Mouse (Mus musculus) neural tube, embryonic 14.5 days (tissue): ENCODE results near the gene Slc34a3. TPM values are rescaled to one million over a fixed set of nuclear protein-coding genes. Genes with fewer than 3 reads are reported as not detected.
"Not testable (repeated sequence)": the region's sequence is repeated elsewhere in the genome, so short reads cannot be mapped to it uniquely, and the experiment has no call there.

Experiments
- ATAC-seq: fragments of 200-750 bp; cut with Nextera tagmentation; 2 replicates; pipeline ENCODE4 v1.8.0; 2017; ENCODE audit warnings: low read depth, mild to moderate bottlenecking, moderate TSS enrichment, moderate library complexity
- H3K27ac ChIP-seq: fragments of 300-500 bp; sonication (generic); 2 replicates; pipeline ENCODE4 v1.5.1; 2014; ENCODE audit warnings: low read depth, mild to moderate bottlenecking, control low read depth, low read length, moderate library complexity, mixed read lengths
- H3K27me3 ChIP-seq: fragments of 300-500 bp; sonication (generic); 2 replicates; pipeline ENCODE4 v1.6.1; 2014; ENCODE audit warnings: low read length; ENCODE audit not compliant: control insufficient read depth, insufficient read depth
- H3K36me3 ChIP-seq: fragments of 300-500 bp; sonication (generic); 2 replicates; pipeline ENCODE4 v1.6.1; 2014; ENCODE audit warnings: low read length, mixed read lengths; ENCODE audit not compliant: control insufficient read depth, insufficient read depth
- H3K4me1 ChIP-seq: fragments of 300-500 bp; sonication (generic); 2 replicates; pipeline ENCODE4 v1.6.1; 2014; ENCODE audit warnings: low read length; ENCODE audit not compliant: control insufficient read depth, insufficient read depth
- H3K4me2 ChIP-seq: fragments of 300-500 bp; sonication (generic); 2 replicates; pipeline ENCODE4 v1.6.1; 2014; ENCODE audit warnings: mild to moderate bottlenecking, low read depth, low read length, control low read depth
- H3K4me3 ChIP-seq: fragments of 300-500 bp; sonication (generic); 2 replicates; pipeline ENCODE4 v1.5.1; 2014; ENCODE audit warnings: low read depth, low read length, control low read depth, mixed read lengths
- H3K9ac ChIP-seq: fragments of 300-500 bp; sonication (generic); replicated peaks from 2 replicates; pipeline ENCODE4 v1.6.1; 2014; ENCODE audit warnings: low read depth, mild to moderate bottlenecking, control low read depth, low read length, mixed read lengths
- H3K9me3 ChIP-seq: fragments of 300-500 bp; sonication (generic); 2 replicates; pipeline ENCODE4 v1.6.1; 2016; ENCODE audit warnings: low read length; ENCODE audit not compliant: control insufficient read depth
- WGBS: fragments of 180-500 bp; shearing (Covaris S2); extraction: QIAGEN DNeasy Blood & Tissue Kit; methylation state at CpG from one replicate; pipeline ENCODE4 v1.1.7; 2014; 5-methylcytosine and 5-hydroxymethylcytosine counted together
- polyA plus RNA-seq: library from polyadenylated mRNA; unstranded; fragments of >200 nt; fragmentation: Nextera tagmentation; extraction: Ambion mirVana; gene quantifications from 2 replicates; pipeline ENCODE4 v1.2.1, GENCODE M21; 2014

Slc34a3 gene
- polyA plus RNA-seq, 1 experiment from 2014 or later, result not detected

- WGBS, result 92% methylated on average over 5 of the region's 5 CpGs
- H3K27ac ChIP-seq, H3K27me3 ChIP-seq, ATAC-seq, H3K9me3 ChIP-seq, H3K9ac ChIP-seq, H3K4me3 ChIP-seq, H3K4me2 ChIP-seq, H3K36me3 ChIP-seq: not testable (repeated sequence)
- H3K4me1 ChIP-seq, result peaks cover 12% of the 10 kb centered on the region
Observed at GRCm38 (mm10) chr2:25257250-25257649, 23.1 kb upstream of the Slc34a3 start.

- 53% methylated on average over 11 of the region's 12 CpGs for WGBS
- peak overlapping the region; percentile 98 for H3K4me3 ChIP-seq
- H3K9ac ChIP-seq, result peak overlapping the region; percentile 80; the same call in 1 of the 2 replicates
- ATAC-seq, H3K36me3 ChIP-seq, H3K27ac ChIP-seq, H3K27me3 ChIP-seq, H3K9me3 ChIP-seq: not testable (repeated sequence)
- H3K4me2 ChIP-seq, result peak overlapping the region; percentile 99
- H3K4me1 ChIP-seq, result peaks cover 12% of the 10 kb centered on the region
Observed at GRCm38 (mm10) chr2:25256443-25257109, 22.4 kb upstream of the Slc34a3 start.

DNA sequence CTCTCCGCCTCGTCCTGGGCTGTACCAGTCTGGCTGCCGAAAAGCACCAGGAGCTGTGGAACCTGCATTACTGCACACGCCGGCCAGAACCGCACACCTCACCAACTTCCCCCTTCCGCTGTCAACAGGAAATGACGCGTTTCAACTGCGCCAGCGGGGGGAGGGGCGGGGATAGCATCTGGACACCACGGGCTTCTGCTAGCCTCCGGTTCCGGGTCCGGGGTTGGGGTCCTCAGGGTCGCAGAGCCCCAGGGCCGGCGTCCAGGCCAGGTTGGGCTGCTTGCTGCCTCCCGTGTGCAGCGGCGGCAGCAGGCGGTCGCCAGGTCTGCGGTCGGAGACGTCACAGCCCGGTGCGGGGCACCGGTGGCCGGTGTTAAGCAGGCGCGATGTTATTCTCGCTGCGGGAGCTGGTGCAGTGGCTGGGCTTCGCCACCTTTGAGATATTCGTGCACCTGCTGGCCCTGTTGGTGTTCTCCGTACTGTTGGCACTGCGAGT, 21.2 kb upstream of the Slc34a3 start, which contains the start of gene Tmem203:
Tmem203 (plus strand) TSS at position 156 of the 496 bp plus-strand sequence.
- ATAC-seq, result peak; percentile 90
- H3K36me3 ChIP-seq, result peaks cover under 1% of the 10 kb centered on the region; the same call in 1 of the 2 replicates
- no peaks in the 10 kb centered on the region; the same call in 1 of the 2 replicates for H3K27me3 ChIP-seq
- peak within 1 kb of the TSS; percentile 80 for H3K9ac ChIP-seq
- WGBS, result 0% methylated on average over 38 of the region's 39 CpGs
- peaks cover 12% of the 10 kb centered on the region for H3K4me1 ChIP-seq
- peak within 1 kb of the TSS; percentile 98 for H3K4me3 ChIP-seq
- H3K27ac ChIP-seq, result peak within 1 kb of the TSS; percentile 76
- H3K9me3 ChIP-seq, result no peaks in the 10 kb centered on the region
- H3K4me2 ChIP-seq, result peak within 1 kb of the TSS; percentile 99

GRCm38 (mm10) chr2:25252331-25252730, 18.2 kb upstream of the Slc34a3 start:
- Histone ChIP-seq H3K4me2 (no peak overlapping the region), H3K4me3 (no peak overlapping the region), H3K4me1 (peaks cover 12% of the 10 kb centered on the region), H3K27me3 (no peaks in the 10 kb centered on the region; the same call in 1 of the 2 replicates), H3K9ac (no peak overlapping the region), H3K9me3 (no peaks in the 10 kb centered on the region), H3K27ac (no peak overlapping the region), H3K36me3 (peaks cover 11% of the 10 kb centered on the region; the same call in 1 of the 2 replicates)
- 94% methylated on average over 1 of the region's 1 CpGs for WGBS
- no peak for ATAC-seq

DNA sequence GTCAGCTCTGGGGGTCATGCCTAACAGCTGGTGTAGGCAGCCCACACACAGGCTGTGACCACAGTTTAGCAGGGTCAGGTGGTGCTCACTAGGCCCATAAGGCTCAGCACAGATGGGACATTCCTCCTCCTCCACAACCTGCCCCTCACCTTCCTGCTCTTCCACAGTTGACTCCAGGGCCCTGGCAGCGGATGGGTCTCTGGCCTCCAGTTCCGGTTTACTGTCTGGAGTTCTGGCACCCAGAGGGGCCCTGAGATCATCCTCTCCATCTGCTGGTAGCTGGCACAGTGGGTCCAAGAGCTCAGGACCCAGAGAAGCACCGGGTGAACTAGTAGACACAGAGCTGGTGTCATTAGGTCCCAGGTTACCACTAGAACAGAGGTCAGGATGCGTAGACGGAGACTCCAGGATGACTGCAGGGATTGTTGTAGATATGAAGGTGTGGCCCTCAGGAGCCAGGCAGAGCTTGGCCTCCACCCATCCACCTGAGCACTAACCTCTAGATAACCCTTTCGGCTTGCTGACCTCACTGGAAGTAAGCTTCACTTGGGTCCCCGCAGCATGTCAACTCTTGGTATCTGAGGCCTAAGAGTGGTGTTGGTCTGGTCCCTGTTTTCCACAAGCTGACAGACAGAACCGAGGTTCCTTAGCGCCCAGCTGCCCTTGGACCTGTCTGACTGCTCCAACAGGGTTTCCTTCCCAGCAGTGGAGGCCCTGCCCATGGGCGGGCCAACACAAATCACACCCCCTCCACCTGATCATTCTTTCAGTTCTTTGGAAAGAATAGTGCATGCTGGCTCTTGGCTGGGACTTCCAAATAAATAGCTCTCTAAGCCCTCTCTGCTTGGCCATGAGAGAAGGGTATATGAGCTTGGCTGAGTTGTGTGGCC, 12.3 kb upstream of the Slc34a3 start, which contains the start of gene AL732309.1:
AL732309.1 (minus strand) TSS at position 681 of the 890 bp plus-strand sequence.
- no peak for ATAC-seq
- Histone ChIP-seq H3K9ac (no peak within 1 kb of the TSS), H3K4me3 (no peak within 1 kb of the TSS), H3K27ac (no peak within 1 kb of the TSS), H3K4me1 (peaks cover 3% of the 10 kb centered on the region; the same call in 1 of the 2 replicates), H3K27me3 (no peaks in the 10 kb centered on the region), H3K36me3 (peaks cover 18% of the 10 kb centered on the region), H3K4me2 (no peak within 1 kb of the TSS), H3K9me3 (no peaks in the 10 kb centered on the region)
- WGBS, result 93% methylated on average over 10 of the region's 10 CpGs

DNA sequence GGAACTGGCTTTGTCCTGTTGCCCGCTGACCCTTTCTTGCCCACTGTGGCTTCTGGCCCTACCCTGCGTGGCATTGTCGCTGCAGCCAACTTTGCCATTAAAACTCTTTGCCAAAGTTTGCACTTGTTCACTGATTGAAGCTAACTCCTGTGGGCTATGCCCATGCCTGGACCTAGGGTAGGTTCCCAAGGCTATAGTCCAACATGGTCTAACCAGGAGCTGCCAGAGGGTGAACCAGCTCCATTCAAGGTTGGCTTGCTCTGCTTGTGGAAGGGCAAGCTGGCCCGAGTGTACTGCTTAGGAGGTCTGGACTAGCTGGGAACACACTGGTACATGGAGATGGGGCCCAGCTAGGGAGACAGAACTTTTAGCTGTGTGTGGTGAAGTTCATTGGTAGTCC, 10.0 kb upstream of the Slc34a3 start:
- Histone ChIP-seq H3K4me1 (peaks cover 5% of the 10 kb centered on the region; the same call in 1 of the 2 replicates), H3K36me3 (peaks cover 11% of the 10 kb centered on the region), H3K9me3 (no peaks in the 10 kb centered on the region), H3K9ac (no peak overlapping the region), H3K4me3 (no peak overlapping the region), H3K4me2 (no peak overlapping the region), H3K27me3 (no peaks in the 10 kb centered on the region), H3K27ac (no peak overlapping the region)
- WGBS, result 91% methylated on average over 4 of the region's 4 CpGs
- ATAC-seq, result no peak

GRCm38 (mm10) chr2:25243342-25243741, 9.2 kb upstream of the Slc34a3 start:
- Histone ChIP-seq H3K36me3 (peaks cover 7% of the 10 kb centered on the region; the same call in 1 of the 2 replicates), H3K27ac (no peak overlapping the region), H3K4me3 (peak overlapping the region; percentile 69), H3K4me1 (peaks cover 5% of the 10 kb centered on the region; the same call in 1 of the 2 replicates), H3K27me3 (no peaks in the 10 kb centered on the region), H3K4me2 (peak overlapping the region; percentile 81), H3K9ac (peak overlapping the region; percentile 78), H3K9me3 (no peaks in the 10 kb centered on the region)
- ATAC-seq, result no peak
- WGBS, result 84% methylated on average over 8 of the region's 8 CpGs

- peak within 1 kb of the TSS; percentile 78 for H3K9ac ChIP-seq
- peak within 1 kb of the TSS; percentile 81 for H3K4me2 ChIP-seq
- peaks cover 7% of the 10 kb centered on the region; the same call in 1 of the 2 replicates for H3K36me3 ChIP-seq
- peak; percentile 61 for ATAC-seq
- H3K9me3 ChIP-seq, result no peaks in the 10 kb centered on the region
- peaks cover 5% of the 10 kb centered on the region; the same call in 1 of the 2 replicates for H3K4me1 ChIP-seq
- peak within 1 kb of the TSS; percentile 69 for H3K4me3 ChIP-seq
- H3K27me3 ChIP-seq, result no peaks in the 10 kb centered on the region
- peak within 1 kb of the TSS; percentile 71 for H3K27ac ChIP-seq
- WGBS, result 0% methylated on average over 47 of the region's 59 CpGs
Observed at GRCm38 (mm10) chr2:25242101-25242506, 7.9 kb upstream of the Slc34a3 start, which contains the start of the genes Rnf208 and Cysrt1. TSS of gene Rnf208 (plus strand) at chr2:25242255. TSS of gene Cysrt1 (minus strand) at chr2:25242452.
